Mouse (Mus musculus) megakaryocyte, embryonic 14.5 days (primary cell): ENCODE results near the gene Gm5965. TPM values are rescaled to one million over a fixed set of nuclear protein-coding genes. Genes with fewer than 3 reads are reported as not detected.
"Not testable (repeated sequence)": the region's sequence is repeated elsewhere in the genome, so short reads cannot be mapped to it uniquely, and the experiment has no call there.

Experiments used
- H3K27me3 ChIP-seq: replicated peaks from 2 replicates; pipeline ENCODE3; 2012; ENCODE audit warnings: inconsistent platforms
- H3K36me3 ChIP-seq: replicated peaks from 2 replicates; pipeline ENCODE3; 2012; ENCODE audit warnings: low read length, inconsistent platforms, mixed read lengths
- H3K4me1 ChIP-seq: 2 replicates; pipeline ENCODE4 v1.6.1; 2012; ENCODE audit warnings: inconsistent platforms
- H3K4me3 ChIP-seq: replicated peaks from 2 replicates; pipeline ENCODE3; 2012; ENCODE audit warnings: moderate library complexity, mild to moderate bottlenecking, inconsistent platforms
- H3K9me3 ChIP-seq: 2 replicates; pipeline ENCODE4 v1.6.1; 2012; ENCODE audit warnings: inconsistent platforms
- FLI1 ChIP-seq: IDR thresholded peaks from 2 replicates; pipeline ENCODE4 v1.6.1; 2012; ENCODE audit warnings: low read length, inconsistent platforms, mixed read lengths
- GATA1 ChIP-seq: IDR thresholded peaks from 3 replicates; pipeline ENCODE4 v1.6.1; 2012; ENCODE audit warnings: mixed read lengths, low read length, inconsistent platforms, borderline replicate concordance
- polyA plus RNA-seq: library from polyadenylated mRNA; stranded (reverse); fragments of >175 nt; gene quantifications from 2 replicates; pipeline ENCODE4 v1.2.3, GENCODE M21; 2012; ENCODE audit warnings: low replicate concordance; ENCODE audit not compliant: insufficient read depth

Gm5965 gene
- polyA plus RNA-seq = not detected in 2 replicates

DNA sequence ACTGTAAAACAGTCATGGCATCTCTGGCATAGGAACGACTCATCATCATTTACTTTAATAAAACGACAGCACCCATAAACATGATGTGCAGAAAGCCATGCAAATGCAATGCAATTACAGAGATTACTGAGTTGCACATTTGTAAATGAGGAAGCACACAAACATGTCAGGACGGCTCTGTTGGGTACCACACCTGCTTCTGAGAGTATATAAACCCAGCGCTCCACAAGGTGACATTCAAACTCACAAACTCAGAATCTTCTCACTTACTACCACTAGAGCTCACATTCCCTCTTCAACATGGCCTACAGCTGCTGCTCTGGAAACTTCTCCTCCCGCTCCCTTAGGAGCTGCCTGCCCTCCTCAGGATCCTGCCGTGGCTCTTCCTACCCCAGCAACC, at the start of gene Gm5965:
TSS of gene Gm5965 (plus strand) at position 301 of the 400 bp plus-strand sequence.
- no peak within 1 kb of the TSS for H3K4me3 ChIP-seq
- H3K27me3 ChIP-seq = no peaks in the 10 kb centered on the region
- no peaks in the 10 kb centered on the region for H3K36me3 ChIP-seq
- H3K9me3 ChIP-seq = peaks cover 9% of the 10 kb centered on the region
- H3K4me1 ChIP-seq = no peaks in the 10 kb centered on the region
- TF ChIP-seq FLI1 (no peak), GATA1 (no peak)

DNA sequence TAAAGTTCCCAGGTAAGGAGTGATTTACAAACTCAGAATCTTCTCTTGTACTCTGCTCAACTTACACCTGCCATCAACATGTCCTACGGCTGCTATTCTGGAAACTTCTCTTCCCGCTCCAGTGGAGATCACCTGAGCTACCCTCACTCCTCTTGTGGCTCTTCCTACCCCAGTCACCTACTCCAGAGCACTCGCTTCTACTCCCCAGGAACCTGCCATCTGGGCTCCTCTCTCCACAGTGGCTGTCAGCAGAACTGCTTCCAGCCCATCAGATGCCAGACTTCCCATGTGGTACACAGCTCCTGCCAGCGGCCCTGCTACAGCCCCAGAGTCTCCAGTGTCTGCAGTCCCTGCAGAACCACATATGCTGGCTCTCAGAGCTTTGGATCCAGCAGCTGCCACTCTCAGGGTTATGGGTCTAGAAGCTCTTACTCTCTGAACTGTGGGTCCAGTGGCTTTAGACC, 48.9 kb upstream of the Gm5965 start, which contains the start of gene Krtap13-1:
TSS of gene Krtap13-1 (plus strand) at position 51 of the 464 bp plus-strand sequence.
- H3K4me1 ChIP-seq = no peaks in the 10 kb centered on the region
- peaks cover 6% of the 10 kb centered on the region for H3K9me3 ChIP-seq
- H3K36me3 ChIP-seq = no peaks in the 10 kb centered on the region
- H3K4me3 ChIP-seq = no peak within 1 kb of the TSS
- no peak for TF ChIP-seq GATA1
- TF ChIP-seq FLI1 = no peak
- H3K27me3 ChIP-seq = no peaks in the 10 kb centered on the region

DNA sequence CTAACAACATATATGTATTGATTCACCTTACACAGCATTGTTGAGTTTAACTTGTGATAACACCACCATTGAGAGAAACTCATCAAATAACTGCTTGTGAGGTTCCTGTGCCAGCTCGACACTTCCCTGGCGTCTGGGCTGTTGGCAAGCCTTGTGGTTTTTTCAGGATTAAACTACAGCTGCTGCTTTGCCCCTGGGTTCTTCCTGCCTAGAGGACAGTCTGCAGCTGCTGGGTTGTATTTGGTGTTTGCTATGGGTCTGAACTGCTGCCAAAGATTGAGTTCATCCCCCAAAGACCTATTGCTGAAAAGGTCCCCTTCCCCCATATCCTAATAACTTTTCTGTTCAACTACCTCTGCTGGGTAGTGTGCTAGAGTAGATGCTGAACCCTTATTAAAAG, 42.3 kb upstream of the Gm5965 start:
- Histone ChIP-seq H3K36me3 (no peaks in the 10 kb centered on the region), H3K4me1 (no peaks in the 10 kb centered on the region), H3K4me3 (no peak overlapping the region), H3K9me3 (no peaks in the 10 kb centered on the region), H3K27me3 (no peaks in the 10 kb centered on the region)
- TF ChIP-seq GATA1 = no peak
- no peak for TF ChIP-seq FLI1

DNA sequence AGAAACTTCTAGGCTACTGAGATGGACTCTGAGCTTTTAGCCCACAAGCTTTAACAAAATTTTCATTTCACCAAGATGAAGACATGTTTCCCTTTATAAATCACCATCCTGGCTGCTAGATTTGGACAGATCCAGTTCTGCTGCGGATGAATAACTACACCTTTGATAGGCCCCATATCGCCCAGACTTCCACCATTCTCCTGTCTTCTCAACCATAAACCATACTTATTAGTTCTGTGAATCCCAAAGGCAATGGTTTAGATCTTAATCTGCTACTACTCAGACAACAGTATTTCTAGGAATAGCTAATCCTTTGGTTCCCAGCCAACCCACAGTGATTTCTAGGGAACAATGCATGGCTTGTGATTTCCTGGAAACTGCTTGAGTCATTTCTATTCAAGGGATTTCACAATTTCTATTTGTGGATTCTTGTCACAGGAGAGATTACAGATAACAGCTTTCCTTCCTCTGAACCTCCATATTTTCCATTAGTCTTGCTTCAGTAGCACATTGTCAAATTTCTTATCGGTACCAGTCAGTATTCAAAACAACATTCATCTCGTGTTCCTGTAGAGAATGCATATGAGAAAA, 32.9 kb upstream of the Gm5965 start:
- TF ChIP-seq GATA1 (no peak), FLI1 (no peak)
- no peaks in the 10 kb centered on the region for H3K9me3 ChIP-seq
- no peaks in the 10 kb centered on the region for H3K36me3 ChIP-seq
- H3K27me3 ChIP-seq = no peaks in the 10 kb centered on the region
- H3K4me1 ChIP-seq = no peaks in the 10 kb centered on the region
- no peak overlapping the region for H3K4me3 ChIP-seq

DNA sequence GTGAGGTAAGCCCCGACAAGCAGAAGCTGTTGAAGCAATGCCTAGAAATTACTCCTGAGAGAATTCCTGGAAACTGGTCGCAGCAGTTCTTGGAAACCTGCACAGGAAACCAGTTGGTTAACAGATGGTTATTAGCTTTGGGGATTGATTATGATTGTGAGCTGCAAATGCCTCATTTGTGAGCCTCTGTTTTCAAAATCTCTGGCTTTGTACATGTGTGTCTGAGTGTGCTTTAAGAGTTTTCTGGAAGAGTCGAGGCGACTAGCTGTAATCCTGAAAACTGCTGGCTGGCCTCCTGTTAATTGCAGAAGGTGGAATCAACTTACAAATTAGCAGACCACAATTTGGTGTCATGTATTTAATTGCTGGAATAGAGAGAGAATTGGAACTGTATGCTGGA, 29.8 kb upstream of the Gm5965 start:
- Histone ChIP-seq H3K4me3 (no peak overlapping the region), H3K9me3 (no peaks in the 10 kb centered on the region), H3K27me3 (no peaks in the 10 kb centered on the region), H3K36me3 (no peaks in the 10 kb centered on the region), H3K4me1 (no peaks in the 10 kb centered on the region)
- TF ChIP-seq FLI1 (no peak), GATA1 (no peak)

DNA sequence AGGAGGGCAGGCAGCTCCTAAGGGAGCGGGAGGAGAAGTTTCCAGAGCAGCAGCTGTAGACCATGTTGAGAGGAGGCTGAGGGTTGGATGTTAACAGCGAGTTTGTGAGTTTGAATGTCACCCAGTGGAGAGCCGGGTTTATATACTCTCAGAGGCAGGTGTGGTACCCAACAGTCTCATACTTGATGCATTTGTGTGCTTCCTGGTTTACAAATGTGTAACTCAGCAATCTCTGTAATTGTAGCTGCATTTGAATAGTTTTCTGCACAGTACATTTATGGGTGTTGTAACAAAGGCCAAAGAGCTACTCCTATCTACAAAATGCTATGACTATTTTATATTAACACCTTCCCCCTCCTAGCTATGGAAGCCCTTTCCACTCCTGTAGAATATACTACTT, 26.2 kb upstream of the Gm5965 start, which contains the start of gene Krtap13:
TSS of gene Krtap13 (minus strand) at position 101 of the 400 bp plus-strand sequence.
- not testable (repeated sequence) for H3K36me3 ChIP-seq, H3K9me3 ChIP-seq, H3K4me1 ChIP-seq, H3K27me3 ChIP-seq, H3K4me3 ChIP-seq

DNA sequence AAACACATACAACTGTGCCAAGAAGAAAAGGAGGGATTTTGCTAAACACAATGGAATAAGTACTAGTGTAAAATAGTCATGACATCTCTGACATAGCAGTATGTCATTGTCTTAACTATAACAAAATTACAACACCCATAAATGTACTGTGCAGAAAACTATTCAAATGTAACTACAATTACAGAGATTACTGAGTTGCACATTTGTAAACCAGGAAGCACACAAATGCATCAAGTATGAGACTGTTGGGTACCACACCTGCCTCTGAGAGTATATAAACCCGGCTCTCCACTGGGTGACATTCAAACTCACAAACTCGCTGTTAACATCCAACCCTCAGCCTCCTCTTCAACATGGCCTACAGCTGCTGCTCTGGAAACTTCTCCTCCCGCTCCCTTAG, 19.1 kb upstream of the Gm5965 start, which contains the start of gene 2310034C09Rik:
TSS of gene 2310034C09Rik (plus strand) at position 301 of the 400 bp plus-strand sequence.
- H3K4me3 ChIP-seq, H3K9me3 ChIP-seq, H3K4me1 ChIP-seq, H3K36me3 ChIP-seq, H3K27me3 ChIP-seq: not testable (repeated sequence)

DNA sequence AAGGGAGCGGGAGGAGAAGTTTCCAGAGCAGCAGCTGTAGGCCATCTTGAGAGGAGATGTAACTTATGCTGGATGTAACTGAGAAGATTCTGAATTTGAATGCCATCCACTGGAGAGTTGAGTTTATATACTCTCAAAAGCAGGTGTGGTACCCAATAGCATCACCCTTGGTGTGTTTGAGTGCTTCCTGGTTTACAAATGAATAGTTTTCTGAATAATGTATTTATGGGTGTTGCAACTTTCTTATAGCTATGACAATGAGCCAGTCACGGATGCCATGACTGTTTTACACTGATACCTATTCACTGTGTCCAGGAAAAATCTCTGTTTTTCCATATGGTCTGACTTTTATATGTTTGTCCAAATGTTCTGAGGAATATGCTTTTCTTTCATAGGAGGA, 3.6 kb upstream of the Gm5965 start, which contains the start of gene 2310057N15Rik:
TSS of gene 2310057N15Rik (minus strand) at position 101 of the 400 bp plus-strand sequence.
- no peak within 1 kb of the TSS for H3K4me3 ChIP-seq
- no peaks in the 10 kb centered on the region for H3K4me1 ChIP-seq
- H3K36me3 ChIP-seq = no peaks in the 10 kb centered on the region
- TF ChIP-seq FLI1 (no peak), GATA1 (no peak)
- peaks cover 9% of the 10 kb centered on the region for H3K9me3 ChIP-seq
- no peaks in the 10 kb centered on the region for H3K27me3 ChIP-seq

DNA sequence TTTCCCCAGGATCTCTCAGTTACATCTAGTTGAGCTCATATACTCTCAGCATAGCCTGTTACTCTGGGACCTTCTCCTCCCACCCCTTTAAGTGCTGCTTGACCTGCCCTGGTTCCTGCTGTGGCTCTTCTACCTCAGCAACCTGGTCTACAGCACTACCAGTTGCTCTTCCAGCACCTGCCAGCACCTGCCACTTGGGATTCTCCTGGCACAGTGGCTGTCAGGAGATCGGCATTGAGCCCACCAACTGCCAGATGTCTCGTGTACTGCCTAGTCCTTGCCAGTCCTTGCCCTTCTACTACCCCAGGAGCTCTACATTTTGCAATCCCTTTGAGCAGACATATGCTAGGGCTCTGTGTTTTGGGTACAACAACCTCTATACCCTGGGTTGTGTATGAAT, 9.1 kb downstream of the Gm5965 start:
- Histone ChIP-seq H3K27me3 (no peaks in the 10 kb centered on the region), H3K36me3 (no peaks in the 10 kb centered on the region), H3K4me3 (no peak overlapping the region), H3K9me3 (peaks cover 12% of the 10 kb centered on the region; the same call in 1 of the 2 replicates), H3K4me1 (no peaks in the 10 kb centered on the region)
- TF ChIP-seq FLI1 (no peak), GATA1 (no peak)

DNA sequence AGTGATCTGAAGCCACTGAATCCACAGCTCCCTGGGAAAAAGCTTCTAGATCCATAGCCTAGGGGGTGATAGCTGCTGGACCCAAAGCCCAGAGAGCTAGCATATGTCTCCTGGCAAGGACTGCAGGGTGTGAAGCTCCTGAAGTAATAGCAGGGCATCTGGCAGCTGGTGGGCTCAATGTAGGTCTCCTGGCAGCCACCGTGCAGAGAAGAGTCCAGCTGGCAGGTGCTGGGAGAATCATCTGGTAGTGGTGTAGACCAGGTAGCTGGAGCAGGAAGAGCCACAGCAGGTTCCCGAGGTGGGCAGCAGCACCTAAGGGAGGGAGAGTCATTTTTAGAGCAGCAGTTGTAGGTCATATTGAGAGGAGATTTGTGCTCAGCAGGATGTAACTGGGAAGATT, 34.1 kb downstream of the Gm5965 start, which contains the start of gene Gm20741:
TSS of gene Gm20741 (minus strand) at position 394 of the 400 bp plus-strand sequence.
- Histone ChIP-seq H3K4me1 (no peaks in the 10 kb centered on the region), H3K36me3 (no peaks in the 10 kb centered on the region), H3K27me3 (no peaks in the 10 kb centered on the region), H3K4me3 (no peak within 1 kb of the TSS), H3K9me3 (peaks cover 16% of the 10 kb centered on the region)
- TF ChIP-seq GATA1 (no peak), FLI1 (no peak)

DNA sequence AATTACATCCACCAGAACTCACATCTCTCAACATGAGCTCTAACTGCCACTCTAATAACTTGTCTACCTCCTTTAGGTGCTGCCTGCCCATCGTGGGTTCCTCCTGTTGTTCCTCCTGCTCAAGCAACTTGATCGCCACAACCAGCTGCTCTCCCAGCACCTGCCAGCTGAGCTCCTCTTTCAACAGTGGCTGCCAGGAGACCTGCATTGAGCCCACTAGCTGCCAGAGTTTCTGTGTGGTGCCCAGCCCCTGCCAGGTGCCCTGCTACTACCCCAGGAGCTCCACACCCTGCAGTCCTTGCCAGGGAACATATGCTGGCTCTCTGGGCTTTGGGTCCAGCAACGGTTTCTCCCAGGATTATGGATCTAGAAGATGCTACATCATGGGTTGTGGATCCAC, 42.4 kb downstream of the Gm5965 start, which contains the start of gene Krtap15:
TSS of gene Krtap15 (plus strand) at position 150 of the 400 bp plus-strand sequence.
- Histone ChIP-seq H3K4me3 (no peak within 1 kb of the TSS), H3K4me1 (no peaks in the 10 kb centered on the region), H3K9me3 (peaks cover 4% of the 10 kb centered on the region; the same call in 1 of the 2 replicates), H3K27me3 (no peaks in the 10 kb centered on the region), H3K36me3 (no peaks in the 10 kb centered on the region)
- TF ChIP-seq GATA1 (no peak), FLI1 (no peak)
